Mouse (Mus musculus) adipose tissue, adult 10 weeks (tissue): ENCODE data around the gene Tmprss5. TPM values are rescaled to one million over a fixed set of nuclear protein-coding genes. Genes with fewer than 3 reads are reported as not detected.

Source experiments
- polyA plus RNA-seq: library from polyadenylated mRNA; stranded (reverse); fragments of 350-450 nt; fragmentation: Illumina TruSeq; extraction: RNeasy Lipid Tissue Mini Kit (QIAGEN cat#74804); gene quantifications from one replicate; pipeline ENCODE4 v1.2.3, GENCODE M21; 2014; ENCODE audit warnings: low read depth, low replicate concordance

Gene Tmprss5
- 0.30 TPM for polyA plus RNA-seq

GRCm38 (mm10) chr9:49081107-49081506 lies at the start of gene Tmprss5:
Gene Tmprss5, plus strand, starts transcription at chr9:49081260.

GRCm38 (mm10) chr9:49055333-49056205 lies 25.5 kb upstream of the Tmprss5 start, which contains the start of gene Zw10:
Gene Zw10, plus strand, starts transcription at chr9:49055613.

Other genes with a start within 250 kb of the Tmprss5 start
- gene Zbtb16, start 245.0 kb upstream of the Tmprss5 start, polyA plus RNA-seq: 19.8 TPM
- not detected for gene Htr3a, start 170.2 kb upstream of the Tmprss5 start, polyA plus RNA-seq
- not detected for gene Htr3b, start 116.3 kb upstream of the Tmprss5 start, polyA plus RNA-seq
- 5.4 TPM for gene Usp28, start 95.9 kb upstream of the Tmprss5 start, polyA plus RNA-seq
- 14.4 TPM for gene Zw10, start 25.6 kb upstream of the Tmprss5 start, polyA plus RNA-seq
- gene Gm4894, start 169.3 kb downstream of the Tmprss5 start, polyA plus RNA-seq: not detected